Mouse (Mus musculus) ovary, adult 18-20 months (tissue): ENCODE measurements at regions not wholly inside any gene's neighbourhood (a gene's known extent, or its start where the extent isn't known, plus 50 kb on each side); places are given as distances from the start of the nearest gene placed in this dataset.

Source experiments
- DNase-seq: peaks from one replicate; pipeline ENCODE4 v3.0.0; 2022; ENCODE audit warnings: low spot score, mixed read lengths

GRCm38 (mm10) chr5:149338016-149338696, 73.4 kb upstream of the Medag start:
- no peak for DNase-seq

- no peak for DNase-seq
Observed at GRCm38 (mm10) chr5:149338697-149339078, 72.9 kb upstream of the Medag start.

GRCm38 (mm10) chr5:149340361-149340760, 71.2 kb upstream of the Medag start:
- no peak for DNase-seq

GRCm38 (mm10) chr5:149341461-149341860, 70.1 kb upstream of the Medag start:
- no peak for DNase-seq

- DNase-seq: no peak
Observed at GRCm38 (mm10) chr5:149343610-149344527, 67.7 kb upstream of the Medag start.

- no peak for DNase-seq
Observed at GRCm38 (mm10) chr5:149344528-149344855, 67.1 kb upstream of the Medag start.

- DNase-seq: no peak
Observed at GRCm38 (mm10) chr5:149345161-149345560, 66.4 kb upstream of the Medag start.

- DNase-seq: no peak
Observed at GRCm38 (mm10) chr5:149349685-149350084, 61.9 kb upstream of the Medag start.

- DNase-seq: peak; percentile 34
Observed at GRCm38 (mm10) chr5:149353039-149353655, 58.4 kb upstream of the Medag start.

- DNase-seq: no peak
Observed at GRCm38 (mm10) chr5:149354448-149355115, 57.0 kb upstream of the Medag start.

- DNase-seq: no peak
Observed at GRCm38 (mm10) chr5:149355131-149355530, 56.4 kb upstream of the Medag start.

GRCm38 (mm10) chr5:149356970-149357369, 54.6 kb upstream of the Medag start:
- no peak for DNase-seq
